Mouse (Mus musculus): Measurements from ENCODE around the gene Actrt2.

- TF ChIP-seq CTCF (conservative IDR thresholded peaks at IDR 0.05; ENCODE audit: insufficient read depth, insufficient read length, low read depth, low read length), result no peak
- no peak for TF ChIP-seq POLR2A (IDR thresholded peaks at IDR 0.05; ENCODE audit: low read depth, low read length)
Measured at GRCm38 (mm10) chr4:154705681-154706080, 38.0 kb upstream of the Actrt2 start.

Data from kidney, adult 2 months (tissue).